Mouse (Mus musculus) limb, embryonic 13.5 days (tissue): ENCODE data around the gene Mettl4. TPM values are rescaled to one million over a fixed set of nuclear protein-coding genes. Genes with fewer than 3 reads are reported as not detected.

Experiments
- ATAC-seq: fragments of 200-750 bp; cut with Nextera tagmentation; 2 replicates; pipeline ENCODE4 v1.8.0; 2017; ENCODE audit warnings: low read depth, moderate number of reproducible peaks, moderate TSS enrichment; ENCODE audit not compliant: low FRiP score
- H3K27ac ChIP-seq: fragments of 300-500 bp; sonication (generic); 2 replicates; pipeline ENCODE4 v1.5.1; 2015; ENCODE audit warnings: inconsistent platforms, mild to moderate bottlenecking, moderate library complexity
- H3K27me3 ChIP-seq: fragments of 300-500 bp; sonication (generic); 2 replicates; pipeline ENCODE4 v1.6.1; 2015; ENCODE audit warnings: mild to moderate bottlenecking, inconsistent platforms
- H3K36me3 ChIP-seq: fragments of 300-500 bp; sonication (generic); 2 replicates; pipeline ENCODE4 v1.6.1; 2015; ENCODE audit warnings: inconsistent platforms, mild to moderate bottlenecking, moderate library complexity
- H3K4me1 ChIP-seq: fragments of 300-500 bp; sonication (generic); 2 replicates; pipeline ENCODE4 v1.6.1; 2015; ENCODE audit warnings: inconsistent platforms
- H3K4me2 ChIP-seq: fragments of 300-500 bp; sonication (generic); replicated peaks from 2 replicates; pipeline ENCODE4 v1.6.1; 2015; ENCODE audit warnings: inconsistent platforms, mild to moderate bottlenecking, moderate library complexity
- H3K4me3 ChIP-seq: fragments of 300-500 bp; sonication (generic); 2 replicates; pipeline ENCODE4 v1.5.1; 2015; ENCODE audit warnings: moderate library complexity, mild to moderate bottlenecking, inconsistent platforms
- H3K9ac ChIP-seq: fragments of 300-500 bp; sonication (generic); 2 replicates; pipeline ENCODE4 v1.6.1; 2015; ENCODE audit warnings: mild to moderate bottlenecking, inconsistent platforms
- H3K9me3 ChIP-seq: fragments of 300-500 bp; sonication (generic); 2 replicates; pipeline ENCODE4 v1.6.1; 2016; ENCODE audit warnings: inconsistent platforms
- WGBS: fragments of 180-500 bp; shearing (Covaris S2); methylation state at CpG from one replicate; pipeline ENCODE4 v1.1.7; 2015; 5-methylcytosine and 5-hydroxymethylcytosine counted together
- polyA plus RNA-seq: library from polyadenylated mRNA; unstranded; fragments of >200 nt; fragmentation: Nextera tagmentation; extraction: Ambion mirVana; gene quantifications from 2 replicates; pipeline ENCODE4 v1.2.1, GENCODE M21; 2015

Gene Mettl4
- polyA plus RNA-seq, 1 experiment from 2014 or later: 24.3 TPM

DNA sequence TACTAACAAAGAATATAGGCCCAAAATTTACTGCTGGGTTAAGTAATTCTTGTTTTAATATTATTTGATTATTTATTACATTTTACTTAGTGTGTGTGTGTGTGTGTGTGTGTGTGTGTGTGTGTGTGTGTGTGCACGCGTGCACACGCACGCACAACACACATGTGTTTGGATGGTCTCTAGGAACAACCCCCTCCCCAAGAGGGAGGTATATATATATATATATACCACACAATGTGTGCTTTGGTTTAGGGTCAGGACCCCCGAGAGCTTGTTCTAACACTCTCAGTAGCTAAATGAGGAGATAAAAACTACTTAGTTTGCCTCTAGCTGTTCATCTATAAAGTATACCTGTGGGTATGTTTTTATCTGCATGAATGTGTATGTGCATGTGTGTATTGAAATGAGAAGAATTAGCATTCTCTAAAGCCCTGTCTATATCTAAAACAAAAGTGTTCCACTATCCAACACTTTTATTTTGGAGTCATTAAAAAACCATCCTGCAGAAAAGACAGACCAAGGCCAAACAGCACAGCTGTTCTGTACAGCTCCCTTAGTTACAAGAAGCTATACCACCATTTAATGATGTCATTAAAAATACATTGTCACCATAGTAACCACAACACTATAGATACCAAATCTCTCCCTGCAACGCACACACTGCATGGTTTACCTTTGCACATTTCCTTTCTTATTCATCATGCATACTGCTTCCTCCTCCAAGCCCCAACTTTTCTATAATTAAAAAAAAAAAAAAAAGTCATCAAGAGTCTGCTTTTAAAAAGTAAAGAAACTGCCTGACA is 76.1 kb downstream of the Mettl4 start:
- Histone ChIP-seq H3K27me3 (no peaks in the 10 kb centered on the region), H3K4me3 (no peak overlapping the region)

More for the DNA sequence above, 76.1 kb downstream of the Mettl4 start:
- Histone ChIP-seq H3K4me2 (no peak overlapping the region), H3K36me3 (no peaks in the 10 kb centered on the region), H3K9ac (no peak overlapping the region), H3K27ac (no peak overlapping the region), H3K4me1 (no peaks in the 10 kb centered on the region), H3K9me3 (no peaks in the 10 kb centered on the region)
- 81% methylated on average over 6 of the region's 6 CpGs for WGBS
- ATAC-seq: no peak; the same call in 1 of the 2 replicates
